Mouse (Mus musculus) liver, adult 2 months (tissue): ENCODE measurements around the gene AC161166.1.

ENCODE experiments used
- CTCF ChIP-seq: fragments of 200-500 bp; IDR thresholded peaks from 2 replicates; pipeline ENCODE4 v1.5.1; 2011; ENCODE audit warnings: low read depth, low read length, control low read depth
- POLR2A ChIP-seq: fragments of 200-500 bp; IDR thresholded peaks from 2 replicates; pipeline ENCODE4 v1.6.1; 2011; ENCODE audit warnings: low read length, control low read depth; ENCODE audit not compliant: insufficient read depth; ENCODE audit errors: extremely low read depth

GRCm38 (mm10) chr7:24482208-24483020, 29.8 kb downstream of the AC161166.1 start:
- TF ChIP-seq POLR2A = no peak
- no peak for TF ChIP-seq CTCF
